Mouse (Mus musculus): ENCODE measurements around the gene Oaz3. TPM values are rescaled to one million over a fixed set of nuclear protein-coding genes. Genes with fewer than 3 reads are reported as not detected.

The Oaz3 gene
- polyA plus RNA-seq (2014; fragmentation: Nextera tagmentation; extraction: Ambion mirVana): 0.18 and 0.56 TPM in 2 replicates

DNA sequence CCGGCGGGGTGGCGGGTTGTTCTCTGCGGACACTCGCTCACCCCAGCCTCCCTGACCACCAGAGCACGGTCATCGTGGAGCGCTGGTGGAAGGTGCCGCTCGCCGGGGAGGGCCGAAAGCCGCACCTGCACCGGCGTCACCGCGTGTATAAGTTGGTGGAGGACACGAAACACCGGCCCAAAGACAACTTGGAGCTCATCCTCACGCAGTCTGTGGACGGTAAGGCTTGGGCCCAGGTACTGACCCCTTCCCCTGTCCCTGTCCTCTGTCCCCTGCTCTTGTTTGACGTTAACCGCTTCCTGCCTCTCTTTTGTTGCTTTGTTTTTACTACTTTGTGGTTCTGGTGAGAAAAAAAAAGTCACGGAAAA lies at the start of gene Oaz3:
TSS of gene Oaz3 (minus strand) at position 319 of the 368 bp plus-strand sequence.
- peaks cover 2% of the 10 kb centered on the region; the same call in 1 of the 2 replicates for H3K4me1 ChIP-seq (replicated peaks; ENCODE audit: control insufficient read depth, insufficient read depth, low read length)
- H3K27ac ChIP-seq (ENCODE audit: low read depth, low read length): peak within 1 kb of the TSS; percentile 55; the same call in 1 of the 2 replicates
- peak within 1 kb of the TSS; percentile 74 for H3K4me3 ChIP-seq (ENCODE audit: low read depth, low read length)
- no peaks in the 10 kb centered on the region for H3K9me3 ChIP-seq (ENCODE audit: control insufficient read depth, low read length)
- H3K4me2 ChIP-seq (replicated peaks; ENCODE audit: low read depth, low read length): peak within 1 kb of the TSS; percentile 46
- H3K9ac ChIP-seq (ENCODE audit: low read depth, low read length): peak within 1 kb of the TSS; percentile 86
- under 1% methylated on average over 24 of the region's 24 CpGs for WGBS
- H3K27me3 ChIP-seq (ENCODE audit: control insufficient read depth, insufficient read depth, low read length): no peaks in the 10 kb centered on the region
- ATAC-seq (ENCODE audit: low FRiP score) (peak; percentile 63; the same call in 1 of the 2 replicates), DNase-seq (ENCODE audit: low spot score) (no peak)
- H3K36me3 ChIP-seq (ENCODE audit: control insufficient read depth, insufficient read depth, low read length): peaks cover 8% of the 10 kb centered on the region

GRCm38 (mm10) chr3:94487581-94487980 lies 43.9 kb upstream of the Oaz3 start:
- H3K9me3 ChIP-seq (ENCODE audit: control insufficient read depth, low read length): no peaks in the 10 kb centered on the region
- H3K27ac ChIP-seq (ENCODE audit: low read depth, low read length): no peak overlapping the region
- ATAC-seq (ENCODE audit: low FRiP score): no peak
- no peaks in the 10 kb centered on the region for H3K27me3 ChIP-seq (ENCODE audit: control insufficient read depth, insufficient read depth, low read length)
- H3K36me3 ChIP-seq (ENCODE audit: control insufficient read depth, insufficient read depth, low read length): peaks cover 4% of the 10 kb centered on the region; the same call in 1 of the 2 replicates
- no peak overlapping the region for H3K9ac ChIP-seq (ENCODE audit: low read depth, low read length)
- no peak for DNase-seq (ENCODE audit: low spot score)
- H3K4me1 ChIP-seq (replicated peaks; ENCODE audit: control insufficient read depth, insufficient read depth, low read length): peaks cover 9% of the 10 kb centered on the region
- H3K4me3 ChIP-seq (ENCODE audit: low read depth, low read length): no peak overlapping the region
- 88% methylated on average over 6 of the region's 6 CpGs for WGBS
- no peak overlapping the region for H3K4me2 ChIP-seq (replicated peaks; ENCODE audit: low read depth, low read length)

DNA sequence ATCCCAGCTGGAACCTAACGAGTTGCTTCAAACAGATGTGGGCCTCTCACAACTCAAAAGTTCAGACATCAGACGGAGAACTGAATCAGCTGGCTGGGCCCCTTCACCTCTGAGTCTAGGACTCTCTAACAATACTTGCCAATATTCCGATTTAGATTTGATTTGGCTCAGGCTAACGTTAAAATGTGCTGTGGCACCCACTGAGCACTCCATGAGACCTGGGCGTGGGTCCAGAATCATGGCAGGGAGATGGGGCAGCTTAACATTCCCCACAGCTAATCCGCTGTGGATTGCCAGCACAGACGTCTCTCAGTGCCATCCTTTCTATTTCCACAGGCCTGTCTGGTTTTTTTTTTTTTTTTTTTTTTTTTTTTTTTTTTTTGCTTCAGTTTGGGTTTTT lies 42.2 kb upstream of the Oaz3 start:
- Histone ChIP-seq H3K4me3 (ENCODE audit: low read depth, low read length) (no peak overlapping the region), H3K9ac (ENCODE audit: low read depth, low read length) (no peak overlapping the region), H3K27me3 (ENCODE audit: control insufficient read depth, insufficient read depth, low read length) (0 out of 2 replicates have a peak, but pooled peaks cover 2% of the 10 kb centered on the region), H3K36me3 (ENCODE audit: control insufficient read depth, insufficient read depth, low read length) (peaks cover under 1% of the 10 kb centered on the region; the same call in 1 of the 2 replicates), H3K9me3 (ENCODE audit: control insufficient read depth, low read length) (no peaks in the 10 kb centered on the region), H3K4me1 (replicated peaks; ENCODE audit: control insufficient read depth, insufficient read depth, low read length) (peaks cover 19% of the 10 kb centered on the region), H3K27ac (ENCODE audit: low read depth, low read length) (no peak overlapping the region), H3K4me2 (replicated peaks; ENCODE audit: low read depth, low read length) (no peak overlapping the region)
- no peak for ATAC-seq (ENCODE audit: low FRiP score)
- WGBS: 76% methylated on average over 7 of the region's 7 CpGs
- DNase-seq (ENCODE audit: low spot score): no peak

DNA sequence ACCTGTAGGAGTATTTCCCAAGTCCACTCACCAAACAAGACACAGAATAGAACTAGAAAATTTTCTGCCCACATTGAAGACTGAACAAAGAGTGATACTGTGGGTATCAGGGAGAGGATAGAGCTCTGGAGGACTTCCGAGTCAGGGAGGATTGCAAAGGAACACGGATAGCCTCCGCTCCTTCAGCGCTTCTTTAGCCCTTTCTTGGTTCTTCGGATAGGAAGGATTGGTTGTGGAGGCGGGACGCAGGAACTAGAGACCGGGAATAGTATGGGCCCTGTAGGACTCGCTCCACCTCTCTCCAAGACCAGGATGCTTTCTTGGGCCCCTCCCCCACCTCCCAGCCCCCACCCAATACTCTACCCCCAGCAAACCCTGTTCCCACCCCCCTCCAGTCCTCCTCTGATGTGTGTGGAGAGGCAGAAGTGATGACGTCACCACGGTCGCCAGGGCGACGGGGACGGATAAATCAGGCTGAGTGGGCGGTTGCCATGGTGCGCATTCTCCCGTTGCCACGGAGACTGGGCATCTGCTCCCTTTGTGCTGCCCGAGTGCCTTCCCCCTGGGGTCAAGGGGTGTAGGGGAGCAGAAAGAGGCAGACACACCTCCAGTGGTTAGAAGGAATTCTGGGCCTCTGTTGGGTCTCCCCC lies 40.2 kb upstream of the Oaz3 start:
- Histone ChIP-seq H3K36me3 (ENCODE audit: control insufficient read depth, insufficient read depth, low read length) (no peaks in the 10 kb centered on the region), H3K27me3 (ENCODE audit: control insufficient read depth, insufficient read depth, low read length) (0 out of 2 replicates have a peak, but pooled peaks cover 3% of the 10 kb centered on the region), H3K4me1 (replicated peaks; ENCODE audit: control insufficient read depth, insufficient read depth, low read length) (peaks cover 21% of the 10 kb centered on the region), H3K9me3 (ENCODE audit: control insufficient read depth, low read length) (no peaks in the 10 kb centered on the region), H3K9ac (ENCODE audit: low read depth, low read length) (no peak overlapping the region), H3K27ac (ENCODE audit: low read depth, low read length) (peak overlapping the region; percentile 77), H3K4me3 (ENCODE audit: low read depth, low read length) (no peak overlapping the region), H3K4me2 (replicated peaks; ENCODE audit: low read depth, low read length) (peak overlapping the region; percentile 29)
- peak; percentile 98 for DNase-seq (ENCODE audit: low spot score)
- WGBS: 14% methylated on average over 20 of the region's 20 CpGs
- ATAC-seq (ENCODE audit: low FRiP score): peak; percentile 94

DNA sequence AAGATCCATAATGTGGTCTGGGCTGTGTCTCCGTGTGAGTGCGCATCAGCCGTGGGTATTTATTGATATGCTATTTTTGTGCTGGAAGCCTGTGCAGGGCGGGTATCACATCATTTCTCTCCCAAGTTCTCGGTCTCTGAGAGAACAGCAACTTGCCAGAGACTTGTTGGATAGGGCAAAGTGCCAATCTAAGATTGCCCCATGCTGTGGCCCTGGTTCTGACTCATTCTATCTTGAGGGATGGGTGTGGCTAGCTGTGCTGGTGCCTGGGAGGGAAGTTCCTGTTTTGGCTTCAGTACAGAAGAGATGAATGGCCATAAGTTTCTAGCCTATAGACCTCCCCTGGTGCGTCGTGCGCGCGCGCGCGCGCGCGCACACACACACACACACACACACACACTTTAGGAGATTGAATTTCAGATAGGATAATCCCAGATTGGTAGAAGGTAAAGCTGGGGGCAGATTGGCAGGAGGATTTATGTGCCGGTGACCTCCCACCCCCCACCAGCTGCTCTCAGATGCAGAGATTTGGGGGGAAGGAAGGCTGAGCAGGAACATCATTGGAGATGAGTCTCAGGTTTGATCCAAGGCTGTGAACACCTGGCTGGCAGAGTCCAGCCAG lies 39.2 kb upstream of the Oaz3 start:
- Histone ChIP-seq H3K27me3 (ENCODE audit: control insufficient read depth, insufficient read depth, low read length) (0 out of 2 replicates have a peak, but pooled peaks cover 3% of the 10 kb centered on the region), H3K36me3 (ENCODE audit: control insufficient read depth, insufficient read depth, low read length) (no peaks in the 10 kb centered on the region), H3K27ac (ENCODE audit: low read depth, low read length) (peak overlapping the region; percentile 77; the same call in 1 of the 2 replicates), H3K9me3 (ENCODE audit: control insufficient read depth, low read length) (no peaks in the 10 kb centered on the region), H3K4me3 (ENCODE audit: low read depth, low read length) (no peak overlapping the region), H3K9ac (ENCODE audit: low read depth, low read length) (no peak overlapping the region), H3K4me2 (replicated peaks; ENCODE audit: low read depth, low read length) (no peak overlapping the region), H3K4me1 (replicated peaks; ENCODE audit: control insufficient read depth, insufficient read depth, low read length) (peaks cover 21% of the 10 kb centered on the region)
- DNase-seq (ENCODE audit: low spot score): no peak
- no peak for ATAC-seq (ENCODE audit: low FRiP score)
- WGBS: 85% methylated on average over 17 of the region's 17 CpGs

DNA sequence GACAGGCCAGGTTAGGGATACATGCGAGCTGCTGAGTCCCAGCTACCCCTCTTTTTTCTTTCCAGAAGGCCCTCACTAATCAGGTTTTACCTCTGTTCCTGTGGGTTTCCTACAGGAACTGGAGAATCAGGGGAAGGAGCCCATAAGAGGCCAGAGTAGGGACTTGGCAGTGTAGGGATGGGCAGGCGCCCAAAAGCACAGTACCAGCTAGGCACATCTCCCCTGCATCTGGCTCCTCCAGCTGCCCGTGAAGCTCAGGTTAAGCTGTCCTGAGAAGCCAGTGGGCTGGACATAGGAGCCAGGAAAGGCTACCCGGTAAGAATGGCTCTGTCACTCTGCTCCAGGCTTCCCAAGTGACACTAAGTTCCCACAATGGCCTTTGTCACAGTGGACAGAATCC lies 37.7 kb upstream of the Oaz3 start:
- peak overlapping the region; percentile 72; the same call in 1 of the 2 replicates for H3K4me2 ChIP-seq (replicated peaks; ENCODE audit: low read depth, low read length)

DNA sequence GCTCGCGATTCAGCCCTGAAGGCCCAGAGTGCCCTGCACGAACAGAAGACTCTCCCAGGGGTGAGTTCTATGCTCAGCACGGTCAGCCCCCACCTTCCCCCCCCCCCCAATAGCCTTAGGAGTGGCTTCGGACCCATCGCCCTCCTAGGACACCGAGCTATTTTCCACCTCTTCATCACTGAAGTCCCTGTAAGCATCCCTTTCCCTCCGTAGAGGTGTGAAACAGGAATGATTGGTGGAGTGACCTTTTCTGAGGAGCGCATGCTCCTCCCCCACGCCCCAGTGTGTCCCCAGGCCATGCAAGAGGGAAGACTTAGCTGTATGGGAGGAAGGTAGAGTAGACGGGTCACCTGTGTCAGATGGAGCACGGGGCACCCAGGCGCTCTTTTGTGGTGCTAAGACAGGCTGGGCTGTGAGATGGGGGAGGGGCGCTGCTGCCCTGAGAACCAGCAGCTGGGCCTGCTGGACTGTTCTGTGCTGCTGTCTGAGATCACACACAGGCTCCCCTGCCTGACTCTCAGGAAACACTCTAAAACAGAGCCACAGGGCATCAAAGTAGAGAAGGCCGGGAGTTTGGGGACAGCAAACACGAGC lies 36.7 kb upstream of the Oaz3 start, which contains the start of gene Riiad1:
TSS of gene Riiad1 (minus strand) at position 51 of the 594 bp plus-strand sequence.
- ATAC-seq (ENCODE audit: low FRiP score) (no peak), DNase-seq (ENCODE audit: low spot score) (peak; percentile 55)
- peak within 1 kb of the TSS; percentile 72 for H3K4me2 ChIP-seq (replicated peaks; ENCODE audit: low read depth, low read length)
- H3K27ac ChIP-seq (ENCODE audit: low read depth, low read length): peak within 1 kb of the TSS; percentile 75
- 9% methylated on average over 16 of the region's 16 CpGs for WGBS
- H3K27me3 ChIP-seq (ENCODE audit: control insufficient read depth, insufficient read depth, low read length): 0 out of 2 replicates have a peak, but pooled peaks cover 3% of the 10 kb centered on the region
- peaks cover 21% of the 10 kb centered on the region for H3K4me1 ChIP-seq (replicated peaks; ENCODE audit: control insufficient read depth, insufficient read depth, low read length)
- H3K36me3 ChIP-seq (ENCODE audit: control insufficient read depth, insufficient read depth, low read length): no peaks in the 10 kb centered on the region
- H3K9me3 ChIP-seq (ENCODE audit: control insufficient read depth, low read length): no peaks in the 10 kb centered on the region
- peak within 1 kb of the TSS; percentile 63 for H3K9ac ChIP-seq (ENCODE audit: low read depth, low read length)
- peak within 1 kb of the TSS; percentile 52 for H3K4me3 ChIP-seq (ENCODE audit: low read depth, low read length)

More for the DNA sequence above, 37.7 kb upstream of the Oaz3 start:
- no peak for ATAC-seq (ENCODE audit: low FRiP score)
- WGBS: 67% methylated on average over 4 of the region's 4 CpGs
- H3K36me3 ChIP-seq (ENCODE audit: control insufficient read depth, insufficient read depth, low read length): no peaks in the 10 kb centered on the region
- H3K4me3 ChIP-seq (ENCODE audit: low read depth, low read length): no peak overlapping the region
- no peaks in the 10 kb centered on the region for H3K9me3 ChIP-seq (ENCODE audit: control insufficient read depth, low read length)
- 0 out of 2 replicates have a peak, but pooled peaks cover 3% of the 10 kb centered on the region for H3K27me3 ChIP-seq (ENCODE audit: control insufficient read depth, insufficient read depth, low read length)
- H3K9ac ChIP-seq (ENCODE audit: low read depth, low read length): no peak overlapping the region
- H3K27ac ChIP-seq (ENCODE audit: low read depth, low read length): no peak overlapping the region
- peaks cover 21% of the 10 kb centered on the region for H3K4me1 ChIP-seq (replicated peaks; ENCODE audit: control insufficient read depth, insufficient read depth, low read length)
- DNase-seq (ENCODE audit: low spot score): no peak

- DNase-seq (ENCODE audit: low spot score): peak; percentile 47
- peaks cover 21% of the 10 kb centered on the region for H3K4me1 ChIP-seq (replicated peaks; ENCODE audit: control insufficient read depth, insufficient read depth, low read length)
- 0 out of 2 replicates have a peak, but pooled peaks cover 3% of the 10 kb centered on the region for H3K27me3 ChIP-seq (ENCODE audit: control insufficient read depth, insufficient read depth, low read length)
- peak overlapping the region; percentile 63 for H3K9ac ChIP-seq (ENCODE audit: low read depth, low read length)
- H3K36me3 ChIP-seq (ENCODE audit: control insufficient read depth, insufficient read depth, low read length): no peaks in the 10 kb centered on the region
- peak overlapping the region; percentile 72 for H3K4me2 ChIP-seq (replicated peaks; ENCODE audit: low read depth, low read length)
- no peaks in the 10 kb centered on the region for H3K9me3 ChIP-seq (ENCODE audit: control insufficient read depth, low read length)
- no peak for ATAC-seq (ENCODE audit: low FRiP score)
- 6% methylated on average over 11 of the region's 11 CpGs for WGBS
- peak overlapping the region; percentile 75; the same call in 1 of the 2 replicates for H3K27ac ChIP-seq (ENCODE audit: low read depth, low read length)
- H3K4me3 ChIP-seq (ENCODE audit: low read depth, low read length): peak overlapping the region; percentile 52
These were observed 35.8 kb upstream of the Oaz3 start for GRCm38 (mm10) chr3:94479564-94479963.
